Mouse (Mus musculus) MEL (cell line): ENCODE data around the gene Hoxa3. TPM values are rescaled to one million over a fixed set of nuclear protein-coding genes. Genes with fewer than 3 reads are reported as not detected.

Experiments
- DNase-seq: peaks from one replicate; pipeline ENCODE4 v3.0.0; 2011; ENCODE audit warnings: low read depth, low spot score
- H3K27ac ChIP-seq: 2 replicates; pipeline ENCODE4 v1.5.1; 2012; ENCODE audit warnings: low read depth, mild to moderate bottlenecking, control low read depth, low read length, moderate library complexity; ENCODE audit not compliant: control insufficient read depth
- H3K27me3 ChIP-seq, 2 experiments: fragments of 150-350 bp in 1 of 2; sonication (generic) in 1 of 2; 2 replicates each; pipeline ENCODE4 v1.6.1; 2012; ENCODE audit warnings: low read length in 2 of 2, mild to moderate bottlenecking in 2 of 2, improper control_type of control experiment in 1 of 2, moderate library complexity in 1 of 2; ENCODE audit not compliant: insufficient read depth in 2 of 2, control insufficient read depth in 1 of 2
- H3K36me3 ChIP-seq, 2 experiments: 2 replicates each; pipeline ENCODE4 v1.6.1; 2012 to 2014; ENCODE audit warnings: low read length in 2 of 2, improper control_type of control experiment in 1 of 2, inconsistent platforms in 1 of 2, mild to moderate bottlenecking in 1 of 2; ENCODE audit not compliant: insufficient read depth in 2 of 2, control insufficient read depth in 1 of 2
- H3K4me1 ChIP-seq, 2 experiments: fragments of 150-350 bp in 1 of 2; sonication (generic) in 1 of 2; 2 replicates each; pipeline ENCODE4 v1.6.1; 2012; ENCODE audit warnings: low read length in 2 of 2, improper control_type of control experiment in 1 of 2, mild to moderate bottlenecking in 1 of 2; ENCODE audit not compliant: insufficient read depth in 2 of 2, control insufficient read depth in 1 of 2
- H3K4me3 ChIP-seq, 2 experiments: fragments of 150-350 bp in 1 of 2; sonication (generic) in 1 of 2; 2 replicates each; pipeline ENCODE4 v1.5.1; 2012; ENCODE audit warnings: low read depth in 2 of 2, low read length in 2 of 2, mild to moderate bottlenecking in 2 of 2, moderate library complexity in 2 of 2, control low read depth in 1 of 2, improper control_type of control experiment in 1 of 2; ENCODE audit not compliant: control insufficient read depth in 1 of 2, insufficient read depth in 1 of 2
- H3K79me2 ChIP-seq: 2 replicates; pipeline ENCODE4 v1.6.1; 2012; ENCODE audit warnings: mild to moderate bottlenecking, low read length, moderate library complexity; ENCODE audit not compliant: control insufficient read depth, poor library complexity, insufficient read depth
- H3K9ac ChIP-seq: 2 replicates; pipeline ENCODE4 v1.6.1; 2012; ENCODE audit warnings: low read depth, mild to moderate bottlenecking, control low read depth, low read length, moderate library complexity; ENCODE audit not compliant: control insufficient read depth, poor library complexity, severe bottlenecking
- H3K9me3 ChIP-seq: fragments of 150-350 bp; sonication (generic); replicated peaks from 2 replicates; pipeline ENCODE4 v1.6.1; 2012; ENCODE audit warnings: mild to moderate bottlenecking, low read length, improper control_type of control experiment, moderate library complexity; ENCODE audit not compliant: insufficient read depth
- BHLHE40 ChIP-seq: IDR thresholded peaks from 2 replicates; pipeline ENCODE4 v1.6.1; 2012; ENCODE audit warnings: low read depth, mild to moderate bottlenecking, inconsistent platforms, low read length, improper control_type of control experiment, borderline replicate concordance
- CHD1 ChIP-seq: IDR thresholded peaks from 2 replicates; pipeline ENCODE4 v1.6.1; 2012; ENCODE audit warnings: low read depth, mild to moderate bottlenecking, inconsistent platforms, low read length, improper control_type of control experiment
- CHD2 ChIP-seq: IDR thresholded peaks from 2 replicates; pipeline ENCODE4 v1.6.1; 2011; ENCODE audit warnings: low read length, improper control_type of control experiment
- CTCF ChIP-seq, 3 experiments: IDR thresholded peaks in 2 of 3; conservative IDR thresholded peaks in 1 of 3; 2 replicates each; pipeline ENCODE4 v1.5.1; 2011 to 2012; ENCODE audit warnings: low read length in 3 of 3, low read depth in 2 of 3, mild to moderate bottlenecking in 2 of 3, improper control_type of control experiment in 1 of 3, inconsistent platforms in 1 of 3, mixed read lengths in 1 of 3, moderate library complexity in 1 of 3; ENCODE audit not compliant: control insufficient read depth in 1 of 3, insufficient read depth in 1 of 3, poor library complexity in 1 of 3, severe bottlenecking in 1 of 3
- HCFC1 ChIP-seq: IDR thresholded peaks from 2 replicates; pipeline ENCODE4 v1.6.1; 2012; ENCODE audit warnings: low read depth, mild to moderate bottlenecking, inconsistent platforms, low read length, improper control_type of control experiment, moderate library complexity
- JUND ChIP-seq: IDR thresholded peaks from 2 replicates; pipeline ENCODE4 v1.6.1; 2011; ENCODE audit warnings: low read depth, mild to moderate bottlenecking, improper control_type of control experiment, low read length
- MAFK ChIP-seq: IDR thresholded peaks from 2 replicates; pipeline ENCODE4 v1.6.1; 2011; ENCODE audit warnings: low read depth, mild to moderate bottlenecking, low read length, improper control_type of control experiment, borderline replicate concordance
- MAX ChIP-seq: IDR thresholded peaks from 2 replicates; pipeline ENCODE4 v1.6.1; 2011; ENCODE audit warnings: low read length, improper control_type of control experiment
- MEF2A ChIP-seq: IDR thresholded peaks from 2 replicates; pipeline ENCODE4 v1.6.1; 2014; ENCODE audit warnings: low read depth, mild to moderate bottlenecking, inconsistent platforms, low read length, improper control_type of control experiment; ENCODE audit not compliant: poor library complexity, insufficient replicate concordance, severe bottlenecking; ENCODE audit errors: extremely low read depth
- MXI1 ChIP-seq: IDR thresholded peaks from 2 replicates; pipeline ENCODE4 v1.6.1; 2011; ENCODE audit warnings: mild to moderate bottlenecking, low read depth, low read length, improper control_type of control experiment
- MYB ChIP-seq: IDR thresholded peaks from 2 replicates; pipeline ENCODE4 v1.6.1; 2011; ENCODE audit warnings: mild to moderate bottlenecking, low read depth, low read length, improper control_type of control experiment
- NELFE ChIP-seq: IDR thresholded peaks from 2 replicates; pipeline ENCODE4 v1.6.1; 2011; ENCODE audit warnings: low read depth, low read length, improper control_type of control experiment
- NRF1 ChIP-seq: IDR thresholded peaks from 2 replicates; pipeline ENCODE4 v1.6.1; 2014; ENCODE audit warnings: low read depth, mild to moderate bottlenecking, inconsistent platforms, low read length, improper control_type of control experiment, moderate library complexity; ENCODE audit not compliant: poor library complexity, insufficient read depth, severe bottlenecking
- POLR2AphosphoS5 ChIP-seq: IDR thresholded peaks from 2 replicates; pipeline ENCODE4 v1.6.1; 2012; ENCODE audit warnings: low read depth, borderline replicate concordance, mild to moderate bottlenecking, inconsistent platforms, low read length, moderate library complexity, mixed read lengths
- RAD21 ChIP-seq: IDR thresholded peaks from 2 replicates; pipeline ENCODE4 v1.6.1; 2011; ENCODE audit warnings: mild to moderate bottlenecking, low read depth, low read length, improper control_type of control experiment
- RCOR1 ChIP-seq: IDR thresholded peaks from 2 replicates; pipeline ENCODE4 v1.6.1; 2012; ENCODE audit warnings: low read depth, mild to moderate bottlenecking, inconsistent platforms, low read length, improper control_type of control experiment
- SIN3A ChIP-seq: IDR thresholded peaks from 2 replicates; pipeline ENCODE4 v1.6.1; 2012; ENCODE audit warnings: low read length, improper control_type of control experiment, inconsistent platforms
- TAL1 ChIP-seq: IDR thresholded peaks from 2 replicates; pipeline ENCODE4 v1.6.1; 2012; ENCODE audit warnings: mild to moderate bottlenecking, inconsistent platforms, low read length, moderate library complexity, mixed read lengths
- UBTF ChIP-seq: IDR thresholded peaks from 2 replicates; pipeline ENCODE4 v1.6.1; 2012; ENCODE audit warnings: low read depth, mild to moderate bottlenecking, inconsistent platforms, low read length, improper control_type of control experiment, moderate library complexity, borderline replicate concordance; ENCODE audit not compliant: insufficient read depth
- USF2 ChIP-seq, 2 experiments: IDR thresholded peaks; 2 replicates each; pipeline ENCODE4 v1.6.1; 2011 to 2012; ENCODE audit warnings: improper control_type of control experiment in 2 of 2, low read length in 2 of 2, borderline replicate concordance in 1 of 2, inconsistent platforms in 1 of 2, low read depth in 1 of 2, mild to moderate bottlenecking in 1 of 2; ENCODE audit not compliant: insufficient read depth in 1 of 2
- ZMIZ1 ChIP-seq: IDR thresholded peaks from 2 replicates; pipeline ENCODE4 v1.6.1; 2012; ENCODE audit warnings: low read depth, mild to moderate bottlenecking, inconsistent platforms, low read length, improper control_type of control experiment, moderate library complexity
- polyA plus RNA-seq, 2 experiments: library from polyadenylated mRNA; stranded (reverse) in 1 of 2; unstranded in 1 of 2; fragments of >175 nt in 1 of 2; fragments of >200 nt in 1 of 2; gene quantifications; 2 replicates each; pipeline versions ENCODE4 v1.2.1 to v1.2.4; 2012; ENCODE audit warnings: low replicate concordance in 2 of 2, low read depth in 1 of 2; ENCODE audit not compliant: insufficient read length in 2 of 2, insufficient read depth in 1 of 2, missing spikeins in 1 of 2
- total RNA-seq: library from RNA; depleted of rRNA; stranded (reverse); fragments of 300-350 nt; gene quantifications from 2 replicates; pipeline ENCODE4 v1.2.3, GENCODE M21; 2012

The Hoxa3 gene
- total and polyA plus RNA-seq, 3 experiments = not detected

DNA sequence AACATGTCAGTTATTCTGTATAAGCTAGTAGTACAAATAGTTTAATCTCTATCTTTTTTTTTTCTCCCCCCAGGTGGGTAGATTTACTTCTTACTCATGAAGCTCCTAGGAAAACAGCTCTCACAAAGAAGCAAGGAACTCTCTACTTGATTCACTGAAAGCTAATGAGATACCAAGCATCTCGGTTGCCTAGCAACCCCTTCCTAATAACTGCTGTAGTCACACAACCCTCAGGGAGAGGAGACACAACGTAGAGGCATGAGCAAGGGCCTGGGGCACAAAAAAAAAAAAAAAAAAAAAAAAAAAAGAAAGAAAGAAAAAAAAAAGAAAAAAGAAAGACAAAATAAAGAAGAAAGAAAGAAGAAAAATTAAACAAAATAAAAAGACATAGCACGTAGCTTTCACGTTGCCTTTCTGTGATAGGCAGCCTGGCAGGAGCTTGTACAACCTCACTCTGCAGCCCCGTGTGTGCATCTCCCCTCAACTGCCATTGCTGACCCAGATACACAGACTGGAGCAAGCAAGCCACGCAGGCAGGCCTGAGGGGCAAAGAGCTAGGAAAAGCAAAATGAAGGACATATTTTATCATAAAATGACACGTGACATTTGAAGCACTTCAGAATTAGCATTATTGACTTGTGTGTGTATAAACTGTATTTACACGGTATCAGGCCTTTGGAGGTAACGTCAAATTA lies 75.1 kb downstream of the Hoxa3 start:
- H3K9me3 ChIP-seq = no peaks in the 10 kb centered on the region
- no peaks in the 10 kb centered on the region for H3K4me1 ChIP-seq
- no peaks in the 10 kb centered on the region for H3K36me3 ChIP-seq
- H3K79me2 ChIP-seq = no peaks in the 10 kb centered on the region
- no peak overlapping the region for H3K27ac ChIP-seq
- no peak overlapping the region for H3K9ac ChIP-seq
- H3K27me3 ChIP-seq = no peaks in the 10 kb centered on the region; a peak in 1 of 4 replicates
- no peak overlapping the region for H3K4me3 ChIP-seq
- TF ChIP-seq HCFC1 = no peak
- no peak for DNase-seq

- Histone ChIP-seq H3K79me2 (no peaks in the 10 kb centered on the region), H3K4me3 (no peak overlapping the region), H3K27ac (no peak overlapping the region), H3K9me3 (no peaks in the 10 kb centered on the region), H3K36me3 (no peaks in the 10 kb centered on the region), H3K27me3 (no peaks in the 10 kb centered on the region), H3K9ac (no peak overlapping the region), H3K4me1 (no peaks in the 10 kb centered on the region)
- DNase-seq = no peak
- no peak for TF ChIP-seq RAD21
- no peak for TF ChIP-seq UBTF
- TF ChIP-seq USF2 (IDR thresholded peaks at IDR 0.05; ENCODE audit: borderline replicate concordance in 1 of 2, insufficient read depth in 1 of 2, low read depth in 1 of 2, low read length in 2 of 2) = no peak
- no peak for TF ChIP-seq RCOR1
- no peak for TF ChIP-seq NRF1
- no peak for TF ChIP-seq BHLHE40
- TF ChIP-seq MAX = no peak
- no peak for TF ChIP-seq ZMIZ1
- TF ChIP-seq CHD1 = no peak
- TF ChIP-seq JUND = no peak
- TF ChIP-seq NELFE = no peak
- TF ChIP-seq POLR2AphosphoS5 = no peak
- no peak for TF ChIP-seq SIN3A
- no peak for TF ChIP-seq CHD2
- TF ChIP-seq MAFK = no peak
- no peak for TF ChIP-seq MEF2A
- TF ChIP-seq MYB = no peak
- TF ChIP-seq MXI1 = no peak
- no peak for TF ChIP-seq TAL1
- TF ChIP-seq CTCF (IDR thresholded peaks at IDR 0.05 in 2 of 3, conservative IDR thresholded peaks at IDR 0.05 in 1 of 3; ENCODE audit: control insufficient read depth in 1 of 3, insufficient read depth in 1 of 3, low read depth in 2 of 3, low read length in 3 of 3, poor library complexity in 1 of 3, severe bottlenecking in 1 of 3) = no peak
Measured at GRCm38 (mm10) chr6:52123673-52124072, 89.5 kb downstream of the Hoxa3 start.
